Mouse (Mus musculus) cerebellum, adult 2 months (tissue): Measurements from ENCODE around the gene Zfp612. TPM values are rescaled to one million over a fixed set of nuclear protein-coding genes. Genes with fewer than 3 reads are reported as not detected.
"Not testable (repeated sequence)": the region's sequence is repeated elsewhere in the genome, so short reads cannot be mapped to it uniquely, and the experiment has no call there.

Experiments used
- DNase-seq, 2 experiments: peaks; one replicate each; pipeline ENCODE4 v3.0.0; 2021
- H3K27ac ChIP-seq: fragments of 200-500 bp; 2 replicates; pipeline ENCODE4 v1.5.1; 2012; ENCODE audit warnings: low read length, control low read depth, inconsistent platforms; ENCODE audit not compliant: insufficient read depth
- H3K27me3 ChIP-seq: fragments of 200-500 bp; 2 replicates; pipeline ENCODE4 v1.6.1; 2012; ENCODE audit warnings: inconsistent platforms, mild to moderate bottlenecking, low read length, moderate library complexity; ENCODE audit not compliant: control insufficient read depth, insufficient read depth
- H3K4me1 ChIP-seq: fragments of 200-500 bp; 2 replicates; pipeline ENCODE4 v1.6.1; 2011; ENCODE audit warnings: low read length; ENCODE audit not compliant: control insufficient read depth, insufficient read depth
- H3K4me3 ChIP-seq: fragments of 200-500 bp; replicated peaks from 2 replicates; pipeline ENCODE3; 2011; ENCODE audit warnings: mild to moderate bottlenecking, low read depth, low read length, control low read depth; ENCODE audit not compliant: insufficient read depth
- CTCF ChIP-seq: fragments of 200-500 bp; IDR thresholded peaks from 2 replicates; pipeline ENCODE4 v1.5.1; 2011; ENCODE audit warnings: low read depth, mild to moderate bottlenecking, control low read depth, low read length, moderate library complexity, borderline replicate concordance; ENCODE audit not compliant: insufficient read depth
- POLR2A ChIP-seq: fragments of 200-500 bp; IDR thresholded peaks from 2 replicates; pipeline ENCODE4 v1.6.1; 2011; ENCODE audit warnings: low read length, control low read depth, borderline replicate concordance; ENCODE audit not compliant: insufficient read depth
- WGBS: fragments of 180-500 bp; shearing (Covaris S2); methylation state at CpG from one replicate; pipeline ENCODE4 v1.1.7; 2018; 5-methylcytosine and 5-hydroxymethylcytosine counted together
- polyA plus RNA-seq: library from polyadenylated mRNA; depleted of rRNA; stranded (reverse); fragments of >200 nt; gene quantifications from 2 replicates; pipeline ENCODE4 v1.2.3, GENCODE M21; 2012; rRNA removed

Gene Zfp612
- polyA plus RNA-seq: 41.3 and 41.9 TPM in 2 replicates

GRCm38 (mm10) chr8:110079282-110080221, at the start of gene Zfp612:
Gene Zfp612 (plus strand): TSS chr8:110079746.
- DNase-seq: peak; percentile 88 to 91
- H3K4me1 ChIP-seq: peaks cover 7% of the 10 kb centered on the region; the same call in 1 of the 2 replicates
- peak within 1 kb of the TSS; percentile 89 for H3K27ac ChIP-seq
- TF ChIP-seq POLR2A (peak; percentile 97), CTCF (no peak)
- H3K27me3 ChIP-seq: no peaks in the 10 kb centered on the region
- peak within 1 kb of the TSS; percentile 93 for H3K4me3 ChIP-seq
- 3% methylated on average over 54 of the region's 54 CpGs for WGBS

- H3K4me1 ChIP-seq: not testable (repeated sequence)
Observed at GRCm38 (mm10) chr8:110033771-110034170, 45.8 kb upstream of the Zfp612 start.

GRCm38 (mm10) chr8:110034331-110034730, 45.2 kb upstream of the Zfp612 start:
- no peak for TF ChIP-seq CTCF
- no peak for TF ChIP-seq POLR2A
- H3K4me3 ChIP-seq: no peak overlapping the region
- no peaks in the 10 kb centered on the region for H3K27me3 ChIP-seq
- DNase-seq: peak in 1 of 2 experiments; percentile 4
- H3K4me1 ChIP-seq: no peaks in the 10 kb centered on the region
- 74% methylated on average over 4 of the region's 4 CpGs for WGBS
- H3K27ac ChIP-seq: no peak overlapping the region; the same call in 1 of the 2 replicates

More at GRCm38 (mm10) chr8:110033771-110034170, 45.8 kb upstream of the Zfp612 start:
- H3K27ac ChIP-seq, H3K4me3 ChIP-seq, DNase-seq, H3K27me3 ChIP-seq: not testable (repeated sequence)
- 50% methylated on average over 8 of the region's 8 CpGs for WGBS

DNA sequence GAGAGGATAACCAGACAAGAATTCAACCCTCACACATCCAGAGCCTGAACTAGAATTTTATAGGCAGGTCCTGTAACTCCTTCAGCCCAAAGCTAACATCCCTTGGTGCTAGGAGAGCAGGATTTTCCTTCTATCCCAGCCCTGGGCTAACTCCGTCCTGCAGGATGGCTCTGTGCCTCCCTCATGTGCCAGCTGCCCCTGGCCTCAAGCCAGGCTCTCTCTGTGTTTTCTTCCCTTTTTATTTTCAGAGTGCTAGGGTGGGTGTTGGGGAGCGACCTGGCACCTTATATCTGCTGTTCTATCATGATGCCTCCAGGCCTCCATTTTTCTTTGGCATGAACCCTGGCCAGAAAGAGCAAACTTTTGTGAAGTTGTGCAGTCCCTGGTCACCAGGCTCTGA, 43.4 kb upstream of the Zfp612 start:
- no peak overlapping the region for H3K27ac ChIP-seq
- 7% methylated on average over 2 of the region's 2 CpGs for WGBS
- H3K4me3 ChIP-seq: no peak overlapping the region
- no peak for TF ChIP-seq POLR2A
- TF ChIP-seq CTCF: no peak
- no peak for DNase-seq
- no peaks in the 10 kb centered on the region for H3K4me1 ChIP-seq
- H3K27me3 ChIP-seq: no peaks in the 10 kb centered on the region

GRCm38 (mm10) chr8:110039216-110039615, 40.3 kb upstream of the Zfp612 start:
- Histone ChIP-seq H3K4me1 (no peaks in the 10 kb centered on the region), H3K27ac (no peak overlapping the region), H3K27me3 (no peaks in the 10 kb centered on the region), H3K4me3 (no peak overlapping the region)
- TF ChIP-seq POLR2A (no peak), CTCF (no peak)
- DNase-seq: no peak
- 43% methylated on average over 7 of the region's 7 CpGs for WGBS

- WGBS: 88% methylated on average over 5 of the region's 5 CpGs
- DNase-seq: no peak
- TF ChIP-seq POLR2A (no peak), CTCF (no peak)
Observed at GRCm38 (mm10) chr8:110039659-110040058, 39.9 kb upstream of the Zfp612 start, which contains the start of gene Chst4. Gene Chst4 (minus strand): TSS chr8:110039740.

DNA sequence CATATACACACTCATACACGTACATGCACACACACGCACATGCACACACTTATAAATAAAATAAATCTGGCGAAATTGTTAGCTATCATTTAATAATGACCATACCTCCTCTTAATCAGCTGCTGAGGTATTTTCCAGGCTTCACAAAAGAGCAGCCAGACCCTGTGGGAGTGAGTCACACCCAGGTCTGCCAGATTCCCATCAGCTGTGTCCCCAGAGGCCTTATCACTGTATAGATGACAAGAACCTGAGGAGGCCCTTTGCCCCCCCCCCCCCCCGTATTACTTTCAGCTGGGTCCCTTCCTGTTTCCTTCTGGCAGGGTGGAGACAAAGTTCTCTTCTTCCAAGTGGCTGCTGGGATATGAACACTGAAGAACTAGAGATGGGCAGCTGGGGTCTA, 39.0 kb upstream of the Zfp612 start:
- no peaks in the 10 kb centered on the region for H3K4me1 ChIP-seq
- no peaks in the 10 kb centered on the region for H3K27me3 ChIP-seq
- no peak for TF ChIP-seq CTCF
- TF ChIP-seq POLR2A: no peak
- WGBS: 75% methylated on average over 4 of the region's 4 CpGs
- DNase-seq: no peak
- no peak overlapping the region for H3K27ac ChIP-seq
- H3K4me3 ChIP-seq: no peak overlapping the region

More at GRCm38 (mm10) chr8:110039659-110040058, 39.9 kb upstream of the Zfp612 start, which contains the start of gene Chst4:
- Histone ChIP-seq H3K27ac (no peak within 1 kb of the TSS), H3K27me3 (no peaks in the 10 kb centered on the region), H3K4me3 (no peak within 1 kb of the TSS), H3K4me1 (no peaks in the 10 kb centered on the region)

DNA sequence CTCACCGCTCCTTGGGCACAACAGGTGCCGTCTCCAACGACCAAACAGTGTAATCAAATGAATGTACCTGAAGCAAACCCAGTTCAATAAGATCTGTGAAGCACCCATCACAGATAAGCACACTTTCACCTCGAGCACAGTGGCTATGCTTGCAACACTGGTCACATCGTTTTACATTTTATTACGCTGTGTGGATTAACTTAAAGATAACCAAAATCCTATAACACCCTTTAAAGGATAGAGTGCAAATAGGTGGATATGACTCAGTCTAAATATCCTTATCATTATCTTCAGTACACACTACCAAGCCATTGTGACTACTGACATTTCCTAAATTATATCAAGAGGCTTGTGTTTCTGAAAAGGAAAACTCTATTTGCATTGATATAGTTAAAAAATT, 28.3 kb upstream of the Zfp612 start:
- Histone ChIP-seq H3K27me3 (no peaks in the 10 kb centered on the region), H3K27ac (no peak overlapping the region), H3K4me1 (no peaks in the 10 kb centered on the region), H3K4me3 (no peak overlapping the region)
- no peak for TF ChIP-seq CTCF
- TF ChIP-seq POLR2A: no peak
- DNase-seq: no peak
- 78% methylated on average over 6 of the region's 6 CpGs for WGBS
